Mouse (Mus musculus) embryonic facial prominence, embryonic 11.5 days (tissue): ENCODE measurements around the gene Rmnd5b. TPM values are rescaled to one million over a fixed set of nuclear protein-coding genes. Genes with fewer than 3 reads are reported as not detected.
A peak's percentile ranks its signal among the peaks of the same experiment; 100 is the strongest.

Source experiments
- ATAC-seq: fragments of 200-750 bp; cut with Nextera tagmentation; replicated peaks from 2 replicates; pipeline ENCODE4 v1.8.0; 2017; ENCODE audit warnings: low read depth; ENCODE audit not compliant: insufficient number of reproducible peaks, low FRiP score, low TSS enrichment
- DNase-seq: peaks from one replicate; pipeline ENCODE4 v3.0.0-alpha.2; 2015; ENCODE audit warnings: low spot score
- H3K27ac ChIP-seq: fragments of 300-500 bp; sonication (generic); replicated peaks from 2 replicates; pipeline ENCODE4 v1.5.1; 2014; ENCODE audit warnings: mild to moderate bottlenecking, low read depth, low read length, control low read depth
- H3K27me3 ChIP-seq: fragments of 300-500 bp; sonication (generic); 2 replicates; pipeline ENCODE4 v1.6.1; 2014; ENCODE audit warnings: mild to moderate bottlenecking, low read length, moderate library complexity, mixed read lengths; ENCODE audit not compliant: control insufficient read depth, insufficient read depth
- H3K36me3 ChIP-seq: fragments of 300-500 bp; sonication (generic); replicated peaks from 2 replicates; pipeline ENCODE4 v1.6.1; 2014; ENCODE audit warnings: low read depth, mild to moderate bottlenecking, low read length, moderate library complexity, mixed read lengths; ENCODE audit not compliant: control insufficient read depth, insufficient read depth
- H3K4me1 ChIP-seq: fragments of 300-500 bp; sonication (generic); 2 replicates; pipeline ENCODE4 v1.6.1; 2014; ENCODE audit warnings: low read length, mixed read lengths; ENCODE audit not compliant: control insufficient read depth, insufficient read depth
- H3K4me2 ChIP-seq: fragments of 300-500 bp; sonication (generic); 2 replicates; pipeline ENCODE4 v1.6.1; 2014; ENCODE audit warnings: low read depth, mild to moderate bottlenecking, control low read depth, low read length, moderate library complexity
- H3K4me3 ChIP-seq: fragments of 300-500 bp; sonication (generic); 2 replicates; pipeline ENCODE4 v1.5.1; 2014; ENCODE audit warnings: low read depth, low read length, control low read depth
- H3K9ac ChIP-seq: fragments of 300-500 bp; sonication (generic); replicated peaks from 2 replicates; pipeline ENCODE4 v1.6.1; 2014; ENCODE audit warnings: mild to moderate bottlenecking, control low read depth, low read length
- H3K9me3 ChIP-seq: fragments of 300-500 bp; sonication (generic); replicated peaks from 2 replicates; pipeline ENCODE4 v1.6.1; 2016; ENCODE audit warnings: mild to moderate bottlenecking, low read length, inconsistent platforms, mixed read lengths; ENCODE audit not compliant: control insufficient read depth
- WGBS: fragments of 180-500 bp; shearing (Covaris S2); extraction: QIAGEN DNeasy Blood & Tissue Kit; methylation state at CpG from one replicate; pipeline ENCODE4 v1.1.7; 2014; 5-methylcytosine and 5-hydroxymethylcytosine counted together
- polyA plus RNA-seq: library from polyadenylated mRNA; unstranded; fragments of >200 nt; fragmentation: Nextera tagmentation; extraction: Ambion mirVana; gene quantifications from 2 replicates; pipeline ENCODE4 v1.2.1, GENCODE M21; 2014

Rmnd5b gene
- polyA plus RNA-seq, 1 experiment from 2014 or later, result 36.0 TPM

DNA sequence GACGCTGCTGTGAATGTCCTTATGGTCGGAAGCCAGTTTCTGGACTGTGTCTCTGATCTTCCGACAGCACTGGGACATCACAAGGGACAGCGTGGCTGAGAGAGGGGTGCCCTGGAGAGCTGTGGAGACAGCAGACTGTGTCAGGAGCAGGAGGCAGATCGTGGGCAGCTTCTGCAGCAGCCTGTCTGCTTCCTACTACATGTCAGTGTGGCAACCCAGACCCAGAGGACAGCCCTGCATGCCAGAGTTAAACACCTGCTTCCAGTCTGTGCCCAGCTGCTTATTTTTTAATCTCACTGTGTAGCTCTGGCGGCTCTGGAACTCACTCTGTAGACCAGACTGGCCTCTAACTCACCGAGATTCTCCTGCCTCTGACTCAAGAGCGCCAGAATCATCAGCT lies 7.8 kb downstream of the Rmnd5b start:
- Histone ChIP-seq H3K36me3 (peaks cover 10% of the 10 kb centered on the region), H3K9ac (no peak overlapping the region), H3K4me3 (no peak overlapping the region), H3K4me2 (no peak overlapping the region), H3K4me1 (no peaks in the 10 kb centered on the region), H3K27me3 (no peaks in the 10 kb centered on the region), H3K9me3 (no peaks in the 10 kb centered on the region), H3K27ac (no peak overlapping the region)
- 86% methylated on average over 8 of the region's 8 CpGs for WGBS
- DNase-seq, result no peak
- no peak for ATAC-seq

- Histone ChIP-seq H3K36me3 (peaks cover 10% of the 10 kb centered on the region), H3K4me1 (no peaks in the 10 kb centered on the region), H3K27me3 (no peaks in the 10 kb centered on the region), H3K9ac (no peak overlapping the region), H3K4me2 (no peak overlapping the region), H3K27ac (no peak overlapping the region), H3K4me3 (no peak overlapping the region), H3K9me3 (no peaks in the 10 kb centered on the region)
- DNase-seq (no peak), ATAC-seq (no peak)
- 88% methylated on average over 9 of the region's 9 CpGs for WGBS
Measured at GRCm38 (mm10) chr11:51627425-51627824, 8.3 kb downstream of the Rmnd5b start.

DNA sequence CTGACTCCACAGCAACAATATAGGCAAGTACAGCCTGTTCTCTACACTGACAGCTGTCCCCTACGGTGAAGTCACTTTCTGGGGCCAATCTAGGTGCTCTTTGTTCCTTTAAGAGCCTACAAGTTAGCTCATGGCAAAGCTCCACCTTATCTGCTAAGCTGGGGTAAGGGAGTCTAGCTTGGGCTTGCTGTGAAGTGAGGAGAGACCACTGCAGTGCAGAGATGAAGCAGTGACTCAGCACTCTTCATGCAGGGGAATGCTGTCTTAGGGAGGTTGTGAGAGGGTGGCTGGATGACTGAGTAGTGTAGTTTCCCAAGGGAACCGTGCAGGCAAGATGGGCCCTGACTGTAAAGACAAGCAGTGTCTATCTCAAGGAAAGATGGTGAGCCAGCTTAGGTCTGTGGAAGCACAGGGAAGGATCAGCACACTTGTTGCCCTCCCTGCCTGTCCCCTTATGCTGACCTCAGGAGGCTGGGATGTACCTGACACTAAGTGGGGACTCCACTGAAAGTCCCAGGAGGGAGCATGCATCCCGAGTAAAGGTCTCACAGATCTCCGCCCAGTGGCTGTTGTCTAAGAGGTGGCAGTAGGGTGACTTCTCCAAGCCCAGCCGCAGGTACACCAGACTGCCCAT lies 10.4 kb downstream of the Rmnd5b start:
- WGBS, result 82% methylated on average over 5 of the region's 5 CpGs
- DNase-seq, result no peak
- Histone ChIP-seq H3K9me3 (no peaks in the 10 kb centered on the region), H3K4me3 (no peak overlapping the region), H3K27ac (no peak overlapping the region), H3K4me2 (no peak overlapping the region), H3K9ac (no peak overlapping the region), H3K36me3 (peaks cover 10% of the 10 kb centered on the region), H3K27me3 (no peaks in the 10 kb centered on the region), H3K4me1 (no peaks in the 10 kb centered on the region)
- no peak for ATAC-seq

DNA sequence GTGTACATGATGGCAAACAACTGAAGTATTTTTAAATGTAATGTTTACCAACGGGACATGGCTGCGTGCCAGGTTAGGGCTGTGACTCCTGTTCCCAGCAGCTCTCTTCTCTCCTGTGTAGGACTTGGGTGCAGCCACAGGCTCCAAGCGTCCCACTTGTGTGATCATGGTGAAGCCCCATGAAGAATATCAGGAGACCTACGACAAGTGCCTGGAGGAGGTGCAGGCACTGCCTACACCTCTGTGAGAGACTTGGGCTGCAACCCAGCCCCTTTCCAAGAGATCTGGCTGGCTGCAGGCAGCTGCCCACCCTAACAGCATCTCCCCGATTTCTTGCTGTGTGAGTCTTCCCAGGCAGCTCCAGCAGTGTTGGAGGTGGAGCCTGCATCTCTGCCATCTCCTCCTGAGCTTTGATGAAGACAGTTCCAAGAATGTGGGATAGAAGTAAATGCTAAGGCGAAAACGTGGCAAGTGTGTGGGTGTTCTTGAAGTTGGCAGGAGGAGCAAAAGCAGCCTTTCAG lies 12.7 kb downstream of the Rmnd5b start:
- Histone ChIP-seq H3K4me1 (no peaks in the 10 kb centered on the region), H3K27ac (no peak overlapping the region), H3K9me3 (no peaks in the 10 kb centered on the region), H3K9ac (no peak overlapping the region), H3K4me2 (no peak overlapping the region), H3K4me3 (no peak overlapping the region), H3K36me3 (peaks cover 10% of the 10 kb centered on the region), H3K27me3 (no peaks in the 10 kb centered on the region)
- DNase-seq (no peak), ATAC-seq (no peak)
- 92% methylated on average over 7 of the region's 7 CpGs for WGBS

- Histone ChIP-seq H3K9me3 (no peaks in the 10 kb centered on the region), H3K36me3 (peaks cover 10% of the 10 kb centered on the region), H3K4me2 (no peak overlapping the region), H3K27ac (no peak overlapping the region), H3K27me3 (no peaks in the 10 kb centered on the region), H3K4me1 (no peaks in the 10 kb centered on the region), H3K4me3 (no peak overlapping the region), H3K9ac (no peak overlapping the region)
- WGBS, result 87% methylated on average over 2 of the region's 2 CpGs
- no peak for DNase-seq
- ATAC-seq, result no peak
Measured at GRCm38 (mm10) chr11:51621776-51622175, 13.9 kb downstream of the Rmnd5b start.

DNA sequence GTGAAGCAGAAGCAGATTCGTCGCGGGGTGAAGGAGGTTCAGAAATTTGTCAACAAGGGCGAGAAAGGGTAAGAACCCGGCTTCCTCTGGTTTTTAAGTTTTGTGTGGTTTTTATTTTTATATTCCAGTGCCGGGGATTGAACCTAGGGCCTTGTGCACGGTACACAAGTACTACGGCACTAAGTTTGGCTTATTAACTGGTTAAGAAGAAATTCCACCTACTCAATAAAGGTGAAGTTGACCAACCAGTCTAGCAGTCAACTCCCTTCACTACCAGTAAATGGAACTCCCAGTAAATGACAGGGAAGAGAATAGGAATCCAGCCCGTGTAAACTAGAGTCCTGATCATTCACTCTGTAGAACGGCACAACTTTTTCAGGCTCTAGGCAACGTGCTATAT lies 15.6 kb downstream of the Rmnd5b start:
- 2% methylated on average over 11 of the region's 11 CpGs for WGBS
- Histone ChIP-seq H3K9ac (peak overlapping the region; percentile 75), H3K36me3 (peaks cover 8% of the 10 kb centered on the region), H3K27ac (0 out of 2 replicates have a peak overlapping the region, but pooled peaks have one; percentile 48), H3K4me2 (peak overlapping the region; percentile 62), H3K9me3 (no peaks in the 10 kb centered on the region), H3K4me3 (peak overlapping the region; percentile 77), H3K4me1 (no peaks in the 10 kb centered on the region), H3K27me3 (no peaks in the 10 kb centered on the region)
- DNase-seq (no peak), ATAC-seq (no peak)

- Histone ChIP-seq H3K36me3 (peaks cover 8% of the 10 kb centered on the region), H3K27me3 (no peaks in the 10 kb centered on the region), H3K4me1 (no peaks in the 10 kb centered on the region), H3K9me3 (no peaks in the 10 kb centered on the region), H3K4me3 (peak within 1 kb of the TSS; percentile 77), H3K9ac (peak within 1 kb of the TSS; percentile 75), H3K4me2 (peak within 1 kb of the TSS; percentile 62), H3K27ac (0 out of 2 replicates have a peak within 1 kb of the TSS, but pooled peaks have one; percentile 48)
- DNase-seq (peak; percentile 99), ATAC-seq (peak; percentile 85)
- WGBS, result under 1% methylated on average over 51 of the region's 51 CpGs
Measured at GRCm38 (mm10) chr11:51619409-51620060, 16.2 kb downstream of the Rmnd5b start, which contains the start of gene Nhp2. TSS of gene Nhp2 (plus strand) at chr11:51619735.

GRCm38 (mm10) chr11:51618894-51619408 lies 16.7 kb downstream of the Rmnd5b start:
- 54% methylated on average over 8 of the region's 8 CpGs for WGBS
- DNase-seq, result no peak
- Histone ChIP-seq H3K4me3 (peak overlapping the region; percentile 77), H3K36me3 (peaks cover 4% of the 10 kb centered on the region), H3K4me1 (no peaks in the 10 kb centered on the region), H3K27me3 (no peaks in the 10 kb centered on the region), H3K9ac (no peak overlapping the region), H3K27ac (no peak overlapping the region), H3K4me2 (peak overlapping the region; percentile 36), H3K9me3 (no peaks in the 10 kb centered on the region)
- ATAC-seq, result peak; percentile 40
